8 mouse cellular contexts compared by ENCODE assay signal in genomic region chr2:109891471-109891870, GRCm38 (mm10). TPM values are rescaled to one million over a fixed set of nuclear protein-coding genes. Genes with fewer than 3 reads are reported as not detected.
A peak's percentile ranks its signal among the peaks of the same experiment; 100 is the strongest.
DNase-seq lines count a peak whose midpoint lies in the region; ATAC-seq and TF ChIP-seq lines count a peak whose summit lies in the region.

No protein-coding gene starts in this region.

- 42% methylated on average over 4 of the region's 4 CpGs for WGBS in heart, embryonic 11.5 days (ENCODE audit: insufficient replicate concordance)
- 11% methylated on average over 4 of the region's 4 CpGs for WGBS in forebrain, embryonic 15.5 days
- 20% methylated on average over 4 of the region's 4 CpGs for WGBS in lung, embryonic 15.5 days

- DNase-seq in heart, postnatal 14 days = no peak
- DNase-seq in ES-E14 (ENCODE audit: low read depth, low spot score) = no peak
- no peak for DNase-seq in testis, postnatal 10 days (ENCODE audit: low spot score)
- DNase-seq in adrenal gland, adult (ENCODE audit: inconsistent age in 2 of 2, low spot score in 1 of 2) = no peak

- H3K9me3 ChIP-seq in heart, embryonic 11.5 days (replicated peaks; ENCODE audit: control insufficient read depth, low read length) = no peaks in the 10 kb centered on the region
- H3K9me3 ChIP-seq in ES-E14 (ENCODE audit: control insufficient read depth, insufficient read depth, low read depth, low read length) = no peaks in the 10 kb centered on the region
- H3K9me3 ChIP-seq in forebrain, embryonic 15.5 days = no peaks in the 10 kb centered on the region
- H3K9me3 ChIP-seq in lung, embryonic 15.5 days = no peaks in the 10 kb centered on the region

- intact Hi-C loops in heart, postnatal 14 days (cut with DNase I) = no loop called here

- H3K27ac ChIP-seq in heart, embryonic 11.5 days (ENCODE audit: low read depth, low read length) = peak overlapping the region; percentile 81
- H3K27ac ChIP-seq in ES-E14 (ENCODE audit: insufficient read depth, low read depth, low read length, poor library complexity, severe bottlenecking) = no peak overlapping the region
- peak overlapping the region; percentile 91 for H3K27ac ChIP-seq in forebrain, embryonic 15.5 days (replicated peaks)
- H3K27ac ChIP-seq in lung, embryonic 15.5 days = peak overlapping the region; percentile 89

- peak overlapping the region; percentile 87 for H3K9ac ChIP-seq in heart, embryonic 11.5 days (ENCODE audit: low read depth, low read length)
- peak overlapping the region; percentile 94 for H3K9ac ChIP-seq in ES-E14 (ENCODE audit: insufficient read depth, low read depth, low read length, poor library complexity, severe bottlenecking)
- peak overlapping the region; percentile 97 for H3K9ac ChIP-seq in forebrain, embryonic 15.5 days (replicated peaks)
- H3K9ac ChIP-seq in lung, embryonic 15.5 days = peak overlapping the region; percentile 94

- peaks cover 11% of the 10 kb centered on the region; the same call in 1 of the 2 replicates for H3K4me1 ChIP-seq in heart, embryonic 11.5 days (ENCODE audit: control insufficient read depth, insufficient read depth, low read length)
- no peaks in the 10 kb centered on the region for H3K4me1 ChIP-seq in ES-E14 (ENCODE audit: control insufficient read depth in 2 of 2, insufficient read depth in 2 of 2, low read length in 2 of 2, poor library complexity in 1 of 2)
- H3K4me1 ChIP-seq in forebrain, embryonic 15.5 days = peaks cover 24% of the 10 kb centered on the region
- peaks cover 11% of the 10 kb centered on the region for H3K4me1 ChIP-seq in lung, embryonic 15.5 days

- H3K27me3 ChIP-seq in heart, embryonic 11.5 days (ENCODE audit: control insufficient read depth, insufficient read depth, low read length) = no peaks in the 10 kb centered on the region
- H3K27me3 ChIP-seq in forebrain, embryonic 15.5 days = no peaks in the 10 kb centered on the region
- no peaks in the 10 kb centered on the region for H3K27me3 ChIP-seq in lung, embryonic 15.5 days

- in situ Hi-C loops in ES-E14 (cut with MboI; ENCODE audit: low sequenced_read_pairs in 2 of 2, unreplicated experiment in 2 of 2) = loop anchor here in 1 of 2 experiments (25.0 kb wide), 1 partner anchor 471 kb away; the partner anchor contains the start of gene Fibin

- H3K36me3 ChIP-seq in heart, embryonic 11.5 days (ENCODE audit: control insufficient read depth, insufficient read depth, low read length) = peaks cover 11% of the 10 kb centered on the region
- peaks cover 11% of the 10 kb centered on the region for H3K36me3 ChIP-seq in ES-E14 (ENCODE audit: control insufficient read depth, insufficient read depth, low read length, poor library complexity, severe bottlenecking)
- peaks cover 22% of the 10 kb centered on the region for H3K36me3 ChIP-seq in forebrain, embryonic 15.5 days
- peaks cover 23% of the 10 kb centered on the region for H3K36me3 ChIP-seq in lung, embryonic 15.5 days

- H3K4me2 ChIP-seq in heart, embryonic 11.5 days = peak overlapping the region; percentile 85
- peak overlapping the region; percentile 54 for H3K4me2 ChIP-seq in forebrain, embryonic 15.5 days (replicated peaks)
- H3K4me2 ChIP-seq in lung, embryonic 15.5 days = peak overlapping the region; percentile 64

- H3K4me3 ChIP-seq in heart, embryonic 11.5 days (ENCODE audit: low read depth, low read length) = peak overlapping the region; percentile 69
- H3K4me3 ChIP-seq in ES-E14 (ENCODE audit: insufficient read depth in 1 of 2, low read depth in 1 of 2, low read length in 2 of 2, poor library complexity in 1 of 2, severe bottlenecking in 1 of 2) = peak overlapping the region; percentile 93 to 96
- H3K4me3 ChIP-seq in forebrain, embryonic 15.5 days = peak overlapping the region; percentile 100
- peak overlapping the region; percentile 82 for H3K4me3 ChIP-seq in lung, embryonic 15.5 days

- ATAC-seq in heart, embryonic 11.5 days (replicated peaks; ENCODE audit: insufficient number of reproducible peaks, low FRiP score, low TSS enrichment) = no peak
- ATAC-seq in forebrain, embryonic 15.5 days (replicated peaks) = no peak
- no peak for ATAC-seq in lung, embryonic 15.5 days (ENCODE audit: borderline replicate concordance, extremely low read depth, low FRiP score, low TSS enrichment)
- no peak for ATAC-seq in megakaryocyte progenitor cell, adult 5-6 weeks (replicated peaks; ENCODE audit: poor library complexity)

TF ChIP-seq in ES-E14, 5 proteins besides CTCF, POLR2A, EP300 and RAD21:
- TF ChIP-seq ZNF384 (IDR thresholded peaks at IDR 0.05; ENCODE audit: low read depth, low read length) = no peak
- no peak for TF ChIP-seq HCFC1 (IDR thresholded peaks at IDR 0.05; ENCODE audit: borderline replicate concordance, insufficient read depth, low read length)
- TF ChIP-seq MAFK (IDR thresholded peaks at IDR 0.05; ENCODE audit: insufficient read depth, low read depth, low read length) = no peak
- no peak for TF ChIP-seq ZC3H11A (IDR thresholded peaks at IDR 0.05; ENCODE audit: borderline replicate concordance, low read depth, low read length)
- TF ChIP-seq CHD2 (IDR thresholded peaks at IDR 0.05; ENCODE audit: low read depth, low read length) = no peak

RNA-seq across cellular contexts. Expression of gene Lin7c, which starts 0.8 kb away (rescaled TPM):
- 40.7 and 54.2 TPM in 2 replicates for polyA plus RNA-seq in heart, embryonic 11.5 days (2014; fragmentation: Nextera tagmentation; extraction: Ambion mirVana)
- total RNA-seq in heart, postnatal 14 days (2021) = 10 to 100 TPM; 45.2 to 46.4 TPM
- total RNA-seq in ES-E14 (2012; rRNA removed) = 64.7 and 71.8 TPM in 2 replicates
- polyA plus RNA-seq in forebrain, embryonic 15.5 days (2015; fragmentation: Nextera tagmentation; extraction: Ambion mirVana) = 169 and 184 TPM in 2 replicates
- 55.9 and 56.4 TPM in 2 replicates for polyA plus RNA-seq in lung, embryonic 15.5 days (2015; fragmentation: Nextera tagmentation; extraction: Ambion mirVana)
- 57.7 and 65.7 TPM in 2 replicates for total RNA-seq in megakaryocyte progenitor cell, adult 5-6 weeks (2015)
- total RNA-seq in megakaryocyte progenitor cell, adult 5-6 weeks (2017) = 88.4 and 114 TPM in 2 replicates

RNA-seq across cellular contexts. Expression of gene Lgr4, which starts 26.0 kb away (rescaled TPM):
- 12.9 and 14.0 TPM in 2 replicates for polyA plus RNA-seq in heart, embryonic 11.5 days (2014; fragmentation: Nextera tagmentation; extraction: Ambion mirVana)
- 10 to 100 TPM; 28.0 to 29.2 TPM for total RNA-seq in heart, postnatal 14 days (2021)
- total RNA-seq in ES-E14 (2012; rRNA removed) = 68.9 and 108 TPM in 2 replicates
- polyA plus RNA-seq in forebrain, embryonic 15.5 days (2015; fragmentation: Nextera tagmentation; extraction: Ambion mirVana) = 2.8 and 3.0 TPM in 2 replicates
- polyA plus RNA-seq in lung, embryonic 15.5 days (2015; fragmentation: Nextera tagmentation; extraction: Ambion mirVana) = 2.9 and 3.0 TPM in 2 replicates
- 1.0 and 2.6 TPM in 2 replicates for total RNA-seq in megakaryocyte progenitor cell, adult 5-6 weeks (2015)
- 1.1 and 4.0 TPM in 2 replicates for total RNA-seq in megakaryocyte progenitor cell, adult 5-6 weeks (2017)

Comparison
In these comparisons a context has a peak if more than half of its experiments do, and no peak if none do; other contexts are left out.
1. RNA of gene Lgr4, which starts 26.0 kb away (total RNA-seq): 68.9 to 108 TPM in ES-E14 and 28.0 to 29.2 TPM in heart, postnatal 14 days; 1.0 to 4.0 TPM in megakaryocyte progenitor cell, adult 5-6 weeks; every median in the first group is over 4 times any median in the second.
2. Peak in every context shown above with its lines, with median percentiles within 50 percentile points of each other: H3K4me2 ChIP-seq, H3K4me3 ChIP-seq and H3K9ac ChIP-seq.